Mouse (Mus musculus) liver, postnatal 0 days (tissue): Measurements from ENCODE around the gene Tnfaip8l2.

ENCODE experiments used
- CTCF ChIP-seq: sonication (generic); IDR thresholded peaks from 2 replicates; pipeline ENCODE4 v1.5.1; 2016; ENCODE audit warnings: antibody characterized with exemption, low read depth
- EP300 ChIP-seq: IDR thresholded peaks from 2 replicates; pipeline ENCODE4 v1.6.1; 2016; ENCODE audit warnings: antibody characterized with exemption, low read depth, mild to moderate bottlenecking

DNA sequence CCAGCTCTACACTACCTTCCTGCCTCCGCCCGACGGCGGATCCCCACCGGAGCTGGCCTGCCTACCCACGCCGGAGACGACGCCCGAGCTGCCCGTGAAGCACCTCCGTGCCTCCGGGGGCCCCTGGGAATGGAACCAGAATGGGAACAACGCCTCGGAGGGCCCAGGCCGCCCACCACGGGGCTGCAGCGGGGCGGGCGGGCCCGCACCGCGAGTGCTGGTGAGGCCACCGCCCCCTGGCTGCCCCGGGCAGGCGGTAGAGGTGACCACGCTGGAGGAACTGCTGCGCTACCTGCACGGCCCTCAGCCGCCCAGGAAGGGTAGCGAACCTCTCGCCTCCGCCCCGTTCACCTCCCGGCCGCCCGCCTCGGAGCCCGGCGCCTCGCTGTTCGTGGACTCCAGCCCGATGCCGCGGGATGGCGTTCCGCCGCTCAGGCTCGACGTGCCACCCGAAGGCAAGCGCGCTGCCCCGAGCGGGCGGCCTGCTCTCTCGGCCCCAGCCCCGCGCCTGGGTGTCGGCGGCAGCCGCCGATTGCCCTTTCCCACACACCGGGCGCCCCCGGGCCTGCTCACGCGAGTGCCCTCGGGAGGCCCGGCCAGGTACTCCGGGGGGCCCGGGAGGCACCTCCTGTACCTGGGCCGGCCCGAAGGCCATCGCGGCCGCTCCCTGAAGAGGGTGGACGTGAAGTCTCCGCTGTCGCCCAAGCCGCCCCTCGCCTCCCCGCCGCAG, 30.5 kb upstream of the Tnfaip8l2 start:
- TF ChIP-seq CTCF: no peak
- no peak for TF ChIP-seq EP300
